Mouse (Mus musculus): ENCODE measurements around the gene Tmsb10. TPM values are rescaled to one million over a fixed set of nuclear protein-coding genes. Genes with fewer than 3 reads are reported as not detected.

Tmsb10 gene
- polyA plus RNA-seq, 1 experiment from 2014 or later = 2,084 TPM

GRCm38 (mm10) chr6:72971074-72971473, 12.5 kb upstream of the Tmsb10 start:
- no peak for TF ChIP-seq EP300 (IDR thresholded peaks at IDR 0.05)
- no peak for TF ChIP-seq CTCF (IDR thresholded peaks at IDR 0.05)
- WGBS = 68% methylated on average over 3 of the region's 3 CpGs
- no peak for ATAC-seq
- Histone ChIP-seq H3K9me3 (ENCODE audit: low read length) (no peaks in the 10 kb centered on the region), H3K4me1 (ENCODE audit: insufficient read depth, low read depth, low read length) (no peaks in the 10 kb centered on the region), H3K36me3 (ENCODE audit: insufficient read depth, low read length) (no peaks in the 10 kb centered on the region), H3K9ac (replicated peaks; ENCODE audit: low read depth) (no peak overlapping the region), H3K4me3 (ENCODE audit: low read depth, low read length) (no peak overlapping the region), H3K27ac (ENCODE audit: low read length) (no peak overlapping the region), H3K27me3 (replicated peaks; ENCODE audit: insufficient read depth, low read length) (no peaks in the 10 kb centered on the region), H3K4me2 (replicated peaks; ENCODE audit: low read depth, low read length) (no peak overlapping the region)
- no peak for DNase-seq (ENCODE audit: low spot score)

GRCm38 (mm10) chr6:72969787-72970186, 11.2 kb upstream of the Tmsb10 start:
- TF ChIP-seq EP300 (IDR thresholded peaks at IDR 0.05) (no peak), CTCF (IDR thresholded peaks at IDR 0.05) (no peak)
- Histone ChIP-seq H3K9ac (replicated peaks; ENCODE audit: low read depth) (no peak overlapping the region), H3K9me3 (ENCODE audit: low read length) (no peaks in the 10 kb centered on the region), H3K36me3 (ENCODE audit: insufficient read depth, low read length) (no peaks in the 10 kb centered on the region), H3K27me3 (replicated peaks; ENCODE audit: insufficient read depth, low read length) (no peaks in the 10 kb centered on the region), H3K27ac (ENCODE audit: low read length) (no peak overlapping the region), H3K4me3 (ENCODE audit: low read depth, low read length) (no peak overlapping the region), H3K4me1 (ENCODE audit: insufficient read depth, low read depth, low read length) (no peaks in the 10 kb centered on the region), H3K4me2 (replicated peaks; ENCODE audit: low read depth, low read length) (no peak overlapping the region)
- WGBS = 84% methylated on average over 3 of the region's 3 CpGs
- ATAC-seq = no peak
- DNase-seq (ENCODE audit: low spot score) = no peak

- DNase-seq (ENCODE audit: low spot score) = no peak
- no peak for ATAC-seq
- no peak overlapping the region for H3K27ac ChIP-seq (ENCODE audit: low read length)
- WGBS = 61% methylated on average over 6 of the region's 6 CpGs
- H3K4me3 ChIP-seq (ENCODE audit: low read depth, low read length) = no peak overlapping the region
- H3K9ac ChIP-seq (replicated peaks; ENCODE audit: low read depth) = no peak overlapping the region
- H3K27me3 ChIP-seq (replicated peaks; ENCODE audit: insufficient read depth, low read length) = no peaks in the 10 kb centered on the region
- no peak overlapping the region for H3K4me2 ChIP-seq (replicated peaks; ENCODE audit: low read depth, low read length)
- no peaks in the 10 kb centered on the region; the same call in 1 of the 2 replicates for H3K4me1 ChIP-seq (ENCODE audit: insufficient read depth, low read depth, low read length)
- TF ChIP-seq CTCF (IDR thresholded peaks at IDR 0.05) (no peak), EP300 (IDR thresholded peaks at IDR 0.05) (no peak)
- no peaks in the 10 kb centered on the region for H3K9me3 ChIP-seq (ENCODE audit: low read length)
- H3K36me3 ChIP-seq (ENCODE audit: insufficient read depth, low read length) = no peaks in the 10 kb centered on the region
Measured at GRCm38 (mm10) chr6:72965199-72965598, 6.7 kb upstream of the Tmsb10 start.

GRCm38 (mm10) chr6:72962281-72962741, 3.8 kb upstream of the Tmsb10 start:
- H3K9me3 ChIP-seq (ENCODE audit: low read length) = no peaks in the 10 kb centered on the region
- DNase-seq (ENCODE audit: low spot score) = peak; percentile 34
- H3K27ac ChIP-seq (ENCODE audit: low read length) = no peak overlapping the region

GRCm38 (mm10) chr6:72961603-72962002, 3.1 kb upstream of the Tmsb10 start:
- Histone ChIP-seq H3K9me3 (ENCODE audit: low read length) (no peaks in the 10 kb centered on the region), H3K36me3 (ENCODE audit: insufficient read depth, low read length) (no peaks in the 10 kb centered on the region), H3K4me1 (ENCODE audit: insufficient read depth, low read depth, low read length) (peaks cover 3% of the 10 kb centered on the region; the same call in 1 of the 2 replicates), H3K4me3 (ENCODE audit: low read depth, low read length) (no peak overlapping the region), H3K9ac (replicated peaks; ENCODE audit: low read depth) (no peak overlapping the region), H3K27me3 (replicated peaks; ENCODE audit: insufficient read depth, low read length) (no peaks in the 10 kb centered on the region), H3K27ac (ENCODE audit: low read length) (no peak overlapping the region), H3K4me2 (replicated peaks; ENCODE audit: low read depth, low read length) (no peak overlapping the region)
- TF ChIP-seq CTCF (IDR thresholded peaks at IDR 0.05) (no peak), EP300 (IDR thresholded peaks at IDR 0.05) (no peak)
- DNase-seq (ENCODE audit: low spot score) = no peak
- ATAC-seq = no peak
- 55% methylated on average over 9 of the region's 9 CpGs for WGBS

More at GRCm38 (mm10) chr6:72962281-72962741, 3.8 kb upstream of the Tmsb10 start:
- Histone ChIP-seq H3K36me3 (ENCODE audit: insufficient read depth, low read length) (no peaks in the 10 kb centered on the region), H3K4me3 (ENCODE audit: low read depth, low read length) (no peak overlapping the region), H3K27me3 (replicated peaks; ENCODE audit: insufficient read depth, low read length) (no peaks in the 10 kb centered on the region), H3K4me2 (replicated peaks; ENCODE audit: low read depth, low read length) (0 out of 2 replicates have a peak overlapping the region, but pooled peaks have one; percentile 17), H3K4me1 (ENCODE audit: insufficient read depth, low read depth, low read length) (no peaks in the 10 kb centered on the region; the same call in 1 of the 2 replicates), H3K9ac (replicated peaks; ENCODE audit: low read depth) (no peak overlapping the region)
- ATAC-seq = no peak
- WGBS = 33% methylated on average over 7 of the region's 7 CpGs
- no peak for TF ChIP-seq CTCF (IDR thresholded peaks at IDR 0.05)
- TF ChIP-seq EP300 (IDR thresholded peaks at IDR 0.05) = no peak

- H3K9me3 ChIP-seq (ENCODE audit: low read length) = no peaks in the 10 kb centered on the region
- no peak overlapping the region for H3K27ac ChIP-seq (ENCODE audit: low read length)
- DNase-seq (ENCODE audit: low spot score) (no peak), ATAC-seq (no peak)
- TF ChIP-seq CTCF (IDR thresholded peaks at IDR 0.05) (no peak), EP300 (IDR thresholded peaks at IDR 0.05) (no peak)
- H3K9ac ChIP-seq (replicated peaks; ENCODE audit: low read depth) = no peak overlapping the region
- H3K4me3 ChIP-seq (ENCODE audit: low read depth, low read length) = no peak overlapping the region
- peaks cover 9% of the 10 kb centered on the region; the same call in 1 of the 2 replicates for H3K4me1 ChIP-seq (ENCODE audit: insufficient read depth, low read depth, low read length)
- 67% methylated on average over 5 of the region's 5 CpGs for WGBS
- H3K36me3 ChIP-seq (ENCODE audit: insufficient read depth, low read length) = no peaks in the 10 kb centered on the region
- H3K4me2 ChIP-seq (replicated peaks; ENCODE audit: low read depth, low read length) = no peak overlapping the region
- H3K27me3 ChIP-seq (replicated peaks; ENCODE audit: insufficient read depth, low read length) = no peaks in the 10 kb centered on the region
Measured at GRCm38 (mm10) chr6:72960675-72961074, 2.1 kb upstream of the Tmsb10 start.

Measured in lung, postnatal 0 days (tissue).